In genomic region chr6:85512056-85512440, GRCm38 (mm10) we compare ENCODE assay signal across 10 mouse cellular contexts. TPM values are rescaled to one million over a fixed set of nuclear protein-coding genes. Genes with fewer than 3 reads are reported as not detected.
DNase-seq lines count a peak whose midpoint lies in the region; ATAC-seq and TF ChIP-seq lines count a peak whose summit lies in the region.
"Had no signal": no experiment of that assay in that cellular context is flagged by ENCODE, and none has a peak within 500 bp of the region (broad histone marks: within the 10 kb centered on the region; RNA-seq: fewer than 3 reads in every experiment).

No protein-coding gene starts in this region.

- under 1% methylated on average over 34 of the region's 36 CpGs for WGBS in heart, embryonic 13.5 days
- 0% methylated on average over 24 of the region's 36 CpGs for WGBS in forebrain, embryonic 13.5 days
- 0% methylated on average over 23 of the region's 36 CpGs for WGBS in limb, embryonic 15.5 days

- no peak overlapping the region for H3K9ac ChIP-seq in heart, embryonic 13.5 days
- peak overlapping the region; percentile 27 for H3K9ac ChIP-seq in ES-Bruce4 (ENCODE audit: low read depth, poor library complexity, severe bottlenecking)
- H3K9ac ChIP-seq in forebrain, embryonic 13.5 days, result 0 out of 2 replicates have a peak overlapping the region, but pooled peaks have one; percentile 30
- no peak overlapping the region for H3K9ac ChIP-seq in limb, embryonic 15.5 days

- peak overlapping the region; percentile 85 for H3K4me2 ChIP-seq in heart, embryonic 13.5 days
- peak overlapping the region; percentile 79 for H3K4me2 ChIP-seq in forebrain, embryonic 13.5 days
- H3K4me2 ChIP-seq in limb, embryonic 15.5 days, result peak overlapping the region; percentile 86

- H3K36me3 ChIP-seq in heart, embryonic 13.5 days, result no peaks in the 10 kb centered on the region
- no peaks in the 10 kb centered on the region for H3K36me3 ChIP-seq in ES-Bruce4 (ENCODE audit: control insufficient read depth, insufficient read depth, low read length, poor library complexity, severe bottlenecking)
- no peaks in the 10 kb centered on the region for H3K36me3 ChIP-seq in forebrain, embryonic 13.5 days (ENCODE audit: poor library complexity, severe bottlenecking)
- H3K36me3 ChIP-seq in limb, embryonic 15.5 days, result no peaks in the 10 kb centered on the region

- no peaks in the 10 kb centered on the region for H3K9me3 ChIP-seq in heart, embryonic 13.5 days
- no peaks in the 10 kb centered on the region for H3K9me3 ChIP-seq in ES-Bruce4 (replicated peaks; ENCODE audit: control insufficient read depth, insufficient read depth, low read length, poor library complexity, severe bottlenecking)
- no peaks in the 10 kb centered on the region for H3K9me3 ChIP-seq in forebrain, embryonic 13.5 days (replicated peaks)
- H3K9me3 ChIP-seq in limb, embryonic 15.5 days, result no peaks in the 10 kb centered on the region

- ATAC-seq in heart, embryonic 13.5 days (ENCODE audit: extremely low read depth, insufficient number of reproducible peaks, low FRiP score, low TSS enrichment), result no peak
- ATAC-seq in forebrain, embryonic 13.5 days, result 0 out of 2 replicates have a peak, but pooled peaks have one; percentile 9
- 0 out of 2 replicates have a peak, but pooled peaks have one; percentile 30 for ATAC-seq in limb, embryonic 15.5 days (ENCODE audit: insufficient number of reproducible peaks, low FRiP score, low TSS enrichment, low read depth)

- H3K4me1 ChIP-seq in heart, embryonic 13.5 days, result peaks cover 26% of the 10 kb centered on the region
- H3K4me1 ChIP-seq in ES-Bruce4 (ENCODE audit: control insufficient read depth, insufficient read depth, low read length), result no peaks in the 10 kb centered on the region
- H3K4me1 ChIP-seq in forebrain, embryonic 13.5 days, result peaks cover 28% of the 10 kb centered on the region
- H3K4me1 ChIP-seq in limb, embryonic 15.5 days, result peaks cover 29% of the 10 kb centered on the region

- peak overlapping the region; percentile 53 for H3K4me3 ChIP-seq in heart, embryonic 13.5 days
- H3K4me3 ChIP-seq in ES-Bruce4 (ENCODE audit: low read depth, low read length), result peak overlapping the region; percentile 66
- H3K4me3 ChIP-seq in forebrain, embryonic 13.5 days, result peak overlapping the region; percentile 46
- H3K4me3 ChIP-seq in limb, embryonic 15.5 days, result peak overlapping the region; percentile 43

- no peak for TF ChIP-seq EP300 in ES-Bruce4 (IDR thresholded peaks at IDR 0.05; ENCODE audit: insufficient read depth, low read depth, low read length)

- TF ChIP-seq CTCF in ES-Bruce4 (IDR thresholded peaks at IDR 0.05; ENCODE audit: low read depth, low read length), result no peak

- no peak for DNase-seq in heart, adult 8-10 months (ENCODE audit: low spot score)
- no peak for DNase-seq in layer of hippocampus, postnatal 36 days
- DNase-seq in thymus, postnatal 25 days, result no peak
- no peak for DNase-seq in thymus, adult 18-20 months
- DNase-seq: heart, postnatal 10 days had no signal

- no peak overlapping the region for H3K27ac ChIP-seq in heart, embryonic 13.5 days (replicated peaks)
- no peak overlapping the region for H3K27ac ChIP-seq in ES-Bruce4 (ENCODE audit: insufficient read depth, low read length)
- H3K27ac ChIP-seq in forebrain, embryonic 13.5 days, result no peak overlapping the region
- H3K27ac ChIP-seq in limb, embryonic 15.5 days, result no peak overlapping the region

- TF ChIP-seq POLR2A in ES-Bruce4 (IDR thresholded peaks at IDR 0.05; ENCODE audit: insufficient read depth, low read length), result no peak

- H3K27me3 ChIP-seq in heart, embryonic 13.5 days (replicated peaks), result peaks cover 98% of the 10 kb centered on the region
- peaks cover 24% of the 10 kb centered on the region for H3K27me3 ChIP-seq in ES-Bruce4 (ENCODE audit: control insufficient read depth, insufficient read depth, low read length, poor library complexity, severe bottlenecking)
- peaks cover 83% of the 10 kb centered on the region for H3K27me3 ChIP-seq in forebrain, embryonic 13.5 days
- peaks cover 93% of the 10 kb centered on the region for H3K27me3 ChIP-seq in limb, embryonic 15.5 days

RNA-seq across cellular contexts. Expression of gene Egr4, which starts 1.3 kb away (rescaled TPM):
- polyA plus RNA-seq in heart, embryonic 13.5 days (2015; fragmentation: Nextera tagmentation; extraction: Ambion mirVana), result not detected in 2 replicates
- not detected for total RNA-seq in heart, adult 8-10 months (2022)
- not detected in 2 replicates for polyA plus RNA-seq in ES-Bruce4 (2011; ENCODE audit: insufficient read depth, insufficient read length, low read depth, missing spikeins)
- not detected in 2 replicates for polyA plus RNA-seq in forebrain, embryonic 13.5 days (2015; fragmentation: Nextera tagmentation; extraction: Ambion mirVana)
- polyA plus RNA-seq in limb, embryonic 15.5 days (2015; fragmentation: Nextera tagmentation; extraction: Ambion mirVana), result not detected in 2 replicates
- total RNA-seq in layer of hippocampus, postnatal 36 days (2021), result 10 to 100 TPM; 26.1 to 33.4 TPM
- total RNA-seq: heart, postnatal 10 days; MEL had no signal

RNA-seq across cellular contexts. Expression of gene Fbxo41, which starts 9.3 kb away (rescaled TPM):
- 0.03 and 0.05 TPM in 2 replicates for polyA plus RNA-seq in heart, embryonic 13.5 days (2015; fragmentation: Nextera tagmentation; extraction: Ambion mirVana)
- total RNA-seq in heart, adult 8-10 months (2022), result under 1 TPM in 2 of 4 experiments, not detected in 2; 0.03 TPM
- polyA plus RNA-seq in ES-Bruce4 (2011; ENCODE audit: insufficient read depth, insufficient read length, low read depth, missing spikeins), result 0.24 and 0.43 TPM in 2 replicates
- polyA plus RNA-seq in forebrain, embryonic 13.5 days (2015; fragmentation: Nextera tagmentation; extraction: Ambion mirVana), result 2.7 and 3.2 TPM in 2 replicates
- 0.29 and 0.30 TPM in 2 replicates for polyA plus RNA-seq in limb, embryonic 15.5 days (2015; fragmentation: Nextera tagmentation; extraction: Ambion mirVana)
- total RNA-seq in layer of hippocampus, postnatal 36 days (2021), result 10 to 100 TPM; 91.2 to 96.6 TPM
- total RNA-seq: heart, postnatal 10 days had no signal

Comparison
In these comparisons a context has a peak if more than half of its experiments do, and no peak if none do; other contexts are left out.
1. H3K9ac ChIP-seq: peak in ES-Bruce4 (single experiment) and forebrain, embryonic 13.5 days (single experiment); none in heart, embryonic 13.5 days (single experiment) and limb, embryonic 15.5 days (single experiment).
2. Peak in every context shown above with its lines, with median percentiles within 50 percentile points of each other: H3K4me2 ChIP-seq and H3K4me3 ChIP-seq.